Mouse (Mus musculus) ES-Bruce4 (cell line): Measurements from ENCODE around the gene Ccdc190.

Experiments used
- CTCF ChIP-seq: IDR thresholded peaks from one replicate; pipeline ENCODE4 v1.8.1; 2011; ENCODE audit warnings: low read depth, low read length
- EP300 ChIP-seq: IDR thresholded peaks from 2 replicates; pipeline ENCODE4 v1.6.1; 2011; ENCODE audit warnings: low read depth, low read length; ENCODE audit not compliant: insufficient read depth

GRCm38 (mm10) chr1:169910751-169911150, 17.7 kb upstream of the Ccdc190 start:
- TF ChIP-seq CTCF (no peak), EP300 (no peak)
